18 mouse cellular contexts compared by ENCODE assay signal in genomic region chr5:34176691-34177090, GRCm38 (mm10). TPM values are rescaled to one million over a fixed set of nuclear protein-coding genes. Genes with fewer than 3 reads are reported as not detected.
A peak's percentile ranks its signal among the peaks of the same experiment; 100 is the strongest.
DNase-seq lines count a peak whose midpoint lies in the region; ATAC-seq and TF ChIP-seq lines count a peak whose summit lies in the region.
"Had no signal": no experiment of that assay in that cellular context is flagged by ENCODE, and none has a peak within 500 bp of the region (broad histone marks: within the 10 kb centered on the region; RNA-seq: fewer than 3 reads in every experiment).

No protein-coding gene starts in this region.

- ATAC-seq in heart, embryonic 12.5 days (ENCODE audit: insufficient number of reproducible peaks, low FRiP score) = no peak
- no peak for ATAC-seq in megakaryocyte, adult 5-6 weeks (ENCODE audit: poor library complexity, severe bottlenecking)
- ATAC-seq in megakaryocyte-erythroid progenitor cell, adult 5-6 weeks (replicated peaks; ENCODE audit: low FRiP score, low TSS enrichment, poor library complexity, severe bottlenecking) = no peak
- ATAC-seq: activated CD4-positive, CD25-positive, alpha-beta regulatory T cell, adult 4 months had no signal

- peak; percentile 17; the same call in 1 of the 2 replicates for TF ChIP-seq POLR2A in bone marrow, adult 2 months (IDR thresholded peaks at IDR 0.05; ENCODE audit: borderline replicate concordance, control insufficient read depth, low read depth, low read length)

- H3K4me1 ChIP-seq in heart, embryonic 12.5 days (replicated peaks) = no peaks in the 10 kb centered on the region
- peaks cover 47% of the 10 kb centered on the region for H3K4me1 ChIP-seq in megakaryocyte, embryonic 14.5 days
- no peaks in the 10 kb centered on the region for H3K4me1 ChIP-seq in bone marrow, adult 2 months (ENCODE audit: control insufficient read depth, insufficient read depth, low read length)
- H3K4me1 ChIP-seq: liver, embryonic 15.5 days had no signal

- DNase-seq in heart, adult 11 months = peak; percentile 84
- peak; percentile 70 for DNase-seq in cerebellum, adult 9-11 months
- DNase-seq in yolk sac, embryonic 10.5 days (ENCODE audit: low spot score) = no peak
- DNase-seq: gastrocnemius, postnatal 14 days; heart, postnatal 4 days; kidney, adult 9 months; left cerebral cortex, postnatal 4 days; lung, postnatal 10 days; midbrain, embryonic 14.5 days; right cerebral cortex, postnatal 4 days had no signal

- no peak overlapping the region for H3K4me2 ChIP-seq in heart, embryonic 12.5 days
- H3K4me2 ChIP-seq: heart, embryonic 11.5 days; liver, embryonic 15.5 days had no signal

- no peaks in the 10 kb centered on the region for H3K9me3 ChIP-seq in heart, embryonic 12.5 days (replicated peaks)
- H3K9me3 ChIP-seq in megakaryocyte, embryonic 14.5 days = no peaks in the 10 kb centered on the region
- H3K9me3 ChIP-seq: liver, embryonic 15.5 days had no signal

- no peak for TF ChIP-seq CTCF in bone marrow, adult 2 months (IDR thresholded peaks at IDR 0.05; ENCODE audit: control insufficient read depth, insufficient read depth, low read length)

- WGBS in heart, embryonic 12.5 days = 76% methylated on average over 10 of the region's 10 CpGs
- WGBS in bone marrow, adult 2 months = 91% methylated on average over 10 of the region's 10 CpGs

- no peak overlapping the region for H3K27ac ChIP-seq in heart, embryonic 12.5 days (ENCODE audit: poor library complexity, severe bottlenecking)
- H3K27ac ChIP-seq in bone marrow, adult 2 months (ENCODE audit: control insufficient read depth, insufficient read depth, low read depth, low read length, poor library complexity) = no peak overlapping the region
- H3K27ac ChIP-seq: liver, embryonic 15.5 days had no signal

- no peak overlapping the region for H3K9ac ChIP-seq in heart, embryonic 12.5 days
- H3K9ac ChIP-seq: liver, embryonic 15.5 days had no signal

- H3K36me3 ChIP-seq in heart, embryonic 12.5 days = peaks cover 76% of the 10 kb centered on the region
- H3K36me3 ChIP-seq in megakaryocyte, embryonic 14.5 days (replicated peaks; ENCODE audit: low read length) = peaks cover 97% of the 10 kb centered on the region

- H3K27me3 ChIP-seq in heart, embryonic 12.5 days (replicated peaks) = no peaks in the 10 kb centered on the region
- no peaks in the 10 kb centered on the region for H3K27me3 ChIP-seq in megakaryocyte, embryonic 14.5 days (replicated peaks)
- H3K27me3 ChIP-seq: liver, embryonic 15.5 days had no signal

- H3K4me3 ChIP-seq in heart, embryonic 12.5 days = no peak overlapping the region
- peak overlapping the region; percentile 9 for H3K4me3 ChIP-seq in megakaryocyte, embryonic 14.5 days (replicated peaks)
- H3K4me3 ChIP-seq in bone marrow, adult 2 months (replicated peaks; ENCODE audit: control insufficient read depth, low read depth, low read length) = no peak overlapping the region
- H3K4me3 ChIP-seq: liver, embryonic 15.5 days had no signal

RNA-seq across cellular contexts. Expression of gene Haus3, which starts 7.4 kb away (rescaled TPM):
- polyA plus RNA-seq in heart, embryonic 12.5 days (2016; fragmentation: Nextera tagmentation; extraction: Ambion mirVana) = 30.8 and 32.0 TPM in 2 replicates
- polyA plus RNA-seq in megakaryocyte, embryonic 14.5 days (2012; ENCODE audit: insufficient read depth, low replicate concordance) = 1.6 TPM in 1 of 2 replicates, not detected in the other
- 33.6 and 41.4 TPM in 2 replicates for total RNA-seq in megakaryocyte, adult 5-6 weeks (2015)
- total RNA-seq in megakaryocyte, adult 5-6 weeks (2017) = 44.8 and 53.7 TPM in 2 replicates
- 18.4 and 37.5 TPM in 2 replicates for polyA plus RNA-seq in bone marrow, adult 2 months (2011; ENCODE audit: insufficient read depth, insufficient read length, low replicate concordance, missing spikeins)
- 45.3 and 52.4 TPM in 2 replicates for total RNA-seq in megakaryocyte-erythroid progenitor cell, adult 5-6 weeks (2014; fragmentation: Nextera tagmentation)
- total RNA-seq in megakaryocyte-erythroid progenitor cell, adult 5-6 weeks (2017) = 83.0 and 139 TPM in 2 replicates

RNA-seq across cellular contexts. Expression of gene Poln, which starts 7.4 kb away (rescaled TPM):
- polyA plus RNA-seq in heart, embryonic 12.5 days (2016; fragmentation: Nextera tagmentation; extraction: Ambion mirVana) = 0.37 and 0.40 TPM in 2 replicates
- polyA plus RNA-seq in megakaryocyte, embryonic 14.5 days (2012; ENCODE audit: insufficient read depth, low replicate concordance) = 0.21 TPM in 1 of 2 replicates, not detected in the other
- 1.7 and 3.9 TPM in 2 replicates for total RNA-seq in megakaryocyte, adult 5-6 weeks (2015)
- total RNA-seq in megakaryocyte, adult 5-6 weeks (2017) = 1.2 and 2.7 TPM in 2 replicates
- polyA plus RNA-seq in bone marrow, adult 2 months (2011; ENCODE audit: insufficient read depth, insufficient read length, low replicate concordance, missing spikeins) = 4.3 and 6.2 TPM in 2 replicates
- total RNA-seq in megakaryocyte-erythroid progenitor cell, adult 5-6 weeks (2014; fragmentation: Nextera tagmentation) = 0.26 and 3.1 TPM in 2 replicates
- 2.6 and 6.3 TPM in 2 replicates for total RNA-seq in megakaryocyte-erythroid progenitor cell, adult 5-6 weeks (2017)

RNA-seq across cellular contexts. Expression of gene Mxd4, which starts 10.8 kb away (rescaled TPM):
- 23.8 and 24.5 TPM in 2 replicates for polyA plus RNA-seq in heart, embryonic 12.5 days (2016; fragmentation: Nextera tagmentation; extraction: Ambion mirVana)
- 12.3 and 31.0 TPM in 2 replicates for polyA plus RNA-seq in megakaryocyte, embryonic 14.5 days (2012; ENCODE audit: insufficient read depth, low replicate concordance)
- 16.2 and 17.6 TPM in 2 replicates for total RNA-seq in megakaryocyte, adult 5-6 weeks (2015)
- total RNA-seq in megakaryocyte, adult 5-6 weeks (2017) = 19.8 and 21.6 TPM in 2 replicates
- 21.8 and 51.1 TPM in 2 replicates for polyA plus RNA-seq in bone marrow, adult 2 months (2011; ENCODE audit: insufficient read depth, insufficient read length, low replicate concordance, missing spikeins)
- 32.3 and 34.4 TPM in 2 replicates for total RNA-seq in megakaryocyte-erythroid progenitor cell, adult 5-6 weeks (2014; fragmentation: Nextera tagmentation)
- total RNA-seq in megakaryocyte-erythroid progenitor cell, adult 5-6 weeks (2017) = 9.5 and 14.7 TPM in 2 replicates
